Mouse (Mus musculus): ENCODE results near the gene Nek11. TPM values are rescaled to one million over a fixed set of nuclear protein-coding genes. Genes with fewer than 3 reads are reported as not detected.

Gene Nek11
- total RNA-seq, 2 experiments from 2014 or later, result not detected

DNA sequence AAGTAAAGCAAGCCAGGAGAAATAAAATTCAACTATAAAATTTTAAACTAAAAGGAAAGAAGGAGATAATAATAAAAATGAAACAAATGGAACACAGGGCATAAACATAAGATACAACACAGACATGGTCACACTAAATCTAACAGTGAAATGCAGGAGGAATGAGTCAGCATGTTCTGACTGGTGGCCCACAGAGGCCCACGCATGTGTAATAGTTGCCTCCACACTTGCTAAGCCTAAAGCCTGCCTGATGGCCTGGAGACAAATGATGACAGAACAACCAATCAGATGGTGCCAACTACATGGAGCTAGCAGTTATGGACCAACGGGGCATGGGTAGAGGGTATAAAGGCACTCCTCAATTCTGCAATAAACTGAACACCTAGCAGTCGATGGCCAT lies 93.1 kb downstream of the Nek11 start:
- no peak for DNase-seq
- H3K4me3 ChIP-seq, result no peak overlapping the region
- intact Hi-C loops (cut with DNase I), result no loop called here
- H3K27ac ChIP-seq, result no peak overlapping the region
- TF ChIP-seq CTCF (IDR thresholded peaks at IDR 0.05), result no peak

DNA sequence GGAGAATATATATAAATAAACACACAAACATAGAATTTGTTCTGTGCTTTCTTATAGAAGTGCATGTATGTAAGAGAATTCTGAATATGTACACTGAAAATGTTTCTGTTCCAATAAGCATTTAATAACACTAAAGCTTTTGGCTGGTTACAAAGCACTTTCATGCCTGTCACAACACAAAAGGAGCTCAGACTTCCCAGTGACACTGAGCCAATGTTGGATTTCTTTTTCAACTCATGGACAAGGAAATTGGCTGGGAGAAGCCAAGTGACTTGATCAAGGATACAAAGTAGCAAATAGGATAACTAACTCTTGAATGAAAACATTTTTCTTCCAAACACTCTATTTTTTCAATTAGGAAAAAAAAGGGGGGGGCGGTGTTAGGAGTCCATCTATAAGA lies 93.9 kb downstream of the Nek11 start:
- H3K27ac ChIP-seq, result no peak overlapping the region
- H3K4me3 ChIP-seq, result no peak overlapping the region
- intact Hi-C loops (cut with DNase I), result no loop called here
- TF ChIP-seq CTCF (IDR thresholded peaks at IDR 0.05), result no peak
- no peak for DNase-seq

DNA sequence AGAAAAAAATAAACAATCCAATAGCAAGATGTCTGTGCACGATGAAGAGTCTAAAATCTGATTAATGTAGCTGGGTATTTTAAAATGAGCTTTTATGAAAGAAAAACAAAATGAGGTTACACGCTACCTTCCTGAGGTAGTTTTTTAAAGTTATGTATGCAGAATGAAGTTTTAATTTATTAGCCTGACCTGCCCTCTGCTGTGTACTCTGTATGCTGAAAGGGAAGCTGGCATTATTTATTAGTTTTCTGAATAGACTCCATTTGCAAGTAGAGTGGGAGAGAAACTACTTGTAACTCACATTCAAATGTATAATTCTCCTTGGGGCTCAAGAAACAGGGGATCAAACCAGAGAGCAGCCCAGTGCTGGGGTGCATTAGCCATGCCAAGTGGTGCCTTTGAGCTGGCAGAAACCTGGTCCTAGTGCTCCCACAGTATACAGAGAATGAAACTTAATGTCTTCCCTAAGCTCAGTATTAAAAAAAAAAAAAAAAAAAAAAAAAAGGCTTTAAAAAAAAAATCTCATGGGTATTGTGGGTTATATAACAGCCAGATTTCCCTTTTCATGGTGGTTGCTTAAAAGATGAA lies 94.5 kb downstream of the Nek11 start:
- no peak overlapping the region for H3K27ac ChIP-seq
- TF ChIP-seq CTCF (IDR thresholded peaks at IDR 0.05), result no peak
- intact Hi-C loops (cut with DNase I), result no loop called here
- H3K4me3 ChIP-seq, result no peak overlapping the region
- DNase-seq, result no peak

DNA sequence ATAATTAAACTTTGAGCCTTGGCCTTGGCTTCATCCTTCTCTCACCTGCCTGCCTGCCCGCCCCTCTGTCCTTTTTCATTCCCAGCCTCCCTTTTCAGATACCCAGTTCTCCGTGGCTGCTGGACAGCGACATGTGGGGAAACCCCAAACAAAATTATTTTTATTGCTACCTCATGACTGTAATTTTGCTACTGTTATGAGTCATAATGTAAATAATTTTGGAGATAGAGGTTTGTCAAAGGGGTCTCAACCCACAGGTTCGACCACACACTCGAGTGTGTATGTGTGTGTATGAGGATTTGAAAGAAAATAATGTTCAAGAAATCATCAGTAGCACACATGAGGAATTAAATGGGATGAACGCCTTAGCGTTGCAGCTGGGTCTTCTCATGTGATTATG lies 110.7 kb downstream of the Nek11 start:
- TF ChIP-seq CTCF (IDR thresholded peaks at IDR 0.05), result no peak
- intact Hi-C loops (cut with DNase I), result no loop called here
- no peak overlapping the region for H3K27ac ChIP-seq
- H3K4me3 ChIP-seq, result no peak overlapping the region
- DNase-seq, result no peak

DNA sequence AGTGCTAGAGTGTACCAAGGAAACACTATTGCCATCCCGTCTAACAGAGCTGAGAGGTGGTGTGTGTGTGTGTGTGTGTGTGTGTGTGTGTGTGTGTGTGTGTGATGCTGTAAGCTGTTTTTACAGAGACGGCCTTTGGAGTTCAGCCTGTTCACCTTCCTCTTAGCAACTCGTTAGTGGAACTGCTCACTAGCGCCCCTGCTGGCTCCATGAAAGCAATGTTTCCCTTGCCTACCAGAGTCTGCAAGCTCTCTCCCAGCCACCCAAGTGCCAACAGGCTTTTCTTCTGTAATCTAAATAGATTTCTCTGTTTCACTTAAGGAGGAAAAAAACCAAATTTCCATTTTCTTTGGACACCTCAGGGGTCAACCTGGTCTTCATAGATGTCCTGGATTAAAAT lies 112.6 kb downstream of the Nek11 start:
- intact Hi-C loops (cut with DNase I), result no loop called here

DNA sequence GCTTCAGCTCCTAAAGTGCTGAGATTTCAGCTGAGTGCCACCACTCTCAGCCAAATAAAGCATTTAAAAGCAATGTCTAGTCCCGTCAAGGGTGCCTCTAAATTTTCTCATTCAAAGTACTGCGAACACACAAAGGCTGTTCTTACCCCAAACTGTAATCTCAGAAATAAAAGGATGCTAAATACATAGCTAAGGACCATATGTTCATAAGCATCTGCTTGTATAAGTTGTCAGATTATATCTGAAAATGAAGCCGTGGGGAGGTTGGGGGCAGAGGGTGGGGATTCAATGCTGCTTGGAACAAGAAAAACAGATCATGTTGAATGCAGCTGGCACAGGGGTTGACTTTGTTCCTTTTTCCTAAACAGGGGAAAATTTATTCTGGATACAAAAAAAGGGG lies 120.4 kb downstream of the Nek11 start:
- Histone ChIP-seq H3K27ac (no peak overlapping the region), H3K4me3 (no peak overlapping the region)
- intact Hi-C loops (cut with DNase I), result no loop called here
- TF ChIP-seq CTCF (IDR thresholded peaks at IDR 0.05), result no peak
- no peak for DNase-seq

More for the DNA sequence above, 112.6 kb downstream of the Nek11 start:
- peak; percentile 36 for TF ChIP-seq CTCF (IDR thresholded peaks at IDR 0.05)
- no peak overlapping the region for H3K4me3 ChIP-seq
- H3K27ac ChIP-seq, result no peak overlapping the region
- DNase-seq, result no peak

DNA sequence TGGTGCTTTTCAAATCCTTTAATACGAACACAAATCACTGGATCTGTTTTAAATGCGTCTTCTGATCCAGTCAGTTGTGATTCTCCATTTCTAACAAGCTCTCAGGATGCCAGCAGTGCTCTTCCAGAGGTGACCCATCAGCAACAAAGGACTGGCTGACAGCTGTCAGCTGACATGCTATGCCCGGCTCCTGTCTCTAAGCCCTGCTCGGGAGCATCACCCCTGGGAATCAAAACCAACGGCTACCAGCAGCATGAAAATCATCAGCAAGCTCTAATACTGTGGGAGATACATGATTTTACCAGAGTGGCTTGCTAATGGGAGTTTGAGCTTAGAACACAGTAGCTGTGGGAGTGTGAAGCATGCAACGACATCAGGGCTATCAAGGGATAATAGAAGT lies 121.0 kb downstream of the Nek11 start:
- no peak for TF ChIP-seq CTCF (IDR thresholded peaks at IDR 0.05)
- H3K4me3 ChIP-seq, result no peak overlapping the region
- no peak for DNase-seq
- H3K27ac ChIP-seq, result no peak overlapping the region
- intact Hi-C loops (cut with DNase I), result no loop called here

DNA sequence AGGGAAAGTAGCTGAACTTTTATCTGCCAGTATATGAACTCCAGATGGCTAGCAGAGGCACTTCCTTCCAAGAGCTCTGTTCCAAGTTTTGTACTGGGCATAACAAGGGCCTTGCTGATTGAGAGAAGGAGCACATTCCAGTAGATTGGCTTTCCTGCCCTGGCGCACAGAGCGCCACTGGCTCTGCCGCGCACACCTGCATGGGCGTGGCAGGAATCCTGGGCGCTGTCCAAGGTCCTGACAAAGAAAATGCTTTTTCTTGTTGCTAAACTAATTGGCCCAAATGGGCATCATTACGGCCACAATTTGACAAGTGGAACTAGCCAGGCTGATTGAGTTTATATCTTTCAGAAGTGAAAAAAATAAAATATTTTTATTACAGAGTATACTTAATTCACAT lies 123.1 kb downstream of the Nek11 start:
- no peak for DNase-seq

DNA sequence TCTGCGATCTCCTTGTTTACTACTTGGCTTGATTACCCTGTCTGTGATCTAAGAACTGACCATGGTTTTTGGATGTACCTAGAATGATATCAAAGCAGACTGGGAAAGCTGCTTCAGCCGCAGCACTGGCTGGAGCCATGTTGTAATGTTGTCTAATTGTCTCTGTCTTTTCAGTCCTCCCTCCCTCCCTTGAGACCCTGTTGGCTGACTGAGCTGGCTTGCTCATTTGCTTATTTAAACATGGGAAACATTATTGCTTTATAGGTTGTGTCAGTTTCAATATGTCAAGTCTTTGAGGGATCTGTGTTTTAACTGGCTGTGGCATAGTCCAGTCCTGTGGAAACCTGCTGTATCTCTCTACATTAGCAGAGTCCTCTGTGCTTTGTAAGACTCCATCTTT lies 132.2 kb downstream of the Nek11 start:
- intact Hi-C loops (cut with DNase I), result no loop called here
- no peak for TF ChIP-seq CTCF (IDR thresholded peaks at IDR 0.05)
- no peak overlapping the region for H3K4me3 ChIP-seq
- no peak overlapping the region for H3K27ac ChIP-seq
- DNase-seq, result no peak

More for the DNA sequence above, 123.1 kb downstream of the Nek11 start:
- TF ChIP-seq CTCF (IDR thresholded peaks at IDR 0.05), result no peak
- intact Hi-C loops (cut with DNase I), result no loop called here
- Histone ChIP-seq H3K4me3 (no peak overlapping the region), H3K27ac (no peak overlapping the region)

DNA sequence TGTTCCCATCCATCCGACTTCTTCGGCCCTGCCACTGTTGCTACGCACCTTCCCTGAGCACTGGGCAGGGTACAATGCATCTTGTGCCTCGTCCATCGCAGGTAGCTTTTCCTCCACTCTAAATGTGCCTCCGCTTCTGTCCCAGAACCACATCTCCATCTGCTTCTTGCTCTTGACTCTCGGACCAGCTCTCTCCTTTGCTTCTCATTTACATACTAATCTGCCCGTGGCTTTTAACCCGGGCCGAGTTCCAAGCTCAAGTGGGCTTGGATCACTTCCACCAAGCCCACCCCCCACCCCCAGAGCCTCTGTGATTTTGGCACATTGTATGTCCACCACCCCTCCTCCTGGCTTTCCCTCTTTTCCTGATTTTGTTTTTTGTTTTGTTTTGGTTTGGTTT lies 137.7 kb downstream of the Nek11 start:
- intact Hi-C loops (cut with DNase I), result no loop called here
- no peak for TF ChIP-seq CTCF (IDR thresholded peaks at IDR 0.05)
- DNase-seq, result no peak

DNA sequence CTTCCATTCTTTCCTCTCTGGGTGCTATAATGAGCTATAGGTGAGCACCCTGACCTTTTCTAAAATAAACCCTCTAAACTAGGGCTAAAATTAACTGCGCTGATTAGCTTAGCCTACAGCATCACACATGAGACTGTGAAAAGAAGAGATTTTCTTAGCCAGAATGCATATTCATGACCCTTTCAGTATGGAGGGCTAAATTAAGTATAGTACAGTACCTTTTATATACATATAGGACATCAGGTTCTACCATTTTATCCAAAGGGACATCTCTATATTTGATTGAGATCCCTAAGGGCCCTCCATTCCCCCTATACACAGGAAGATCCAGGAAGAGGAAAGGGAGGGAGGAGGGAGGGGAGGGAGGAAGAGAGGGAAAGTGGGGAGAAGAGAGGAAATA lies 141.2 kb downstream of the Nek11 start:
- Histone ChIP-seq H3K27ac (no peak overlapping the region), H3K4me3 (no peak overlapping the region)
- DNase-seq, result no peak
- intact Hi-C loops (cut with DNase I), result no loop called here
- no peak for TF ChIP-seq CTCF (IDR thresholded peaks at IDR 0.05)

More for the DNA sequence above, 137.7 kb downstream of the Nek11 start:
- Histone ChIP-seq H3K4me3 (no peak overlapping the region), H3K27ac (no peak overlapping the region)

DNA sequence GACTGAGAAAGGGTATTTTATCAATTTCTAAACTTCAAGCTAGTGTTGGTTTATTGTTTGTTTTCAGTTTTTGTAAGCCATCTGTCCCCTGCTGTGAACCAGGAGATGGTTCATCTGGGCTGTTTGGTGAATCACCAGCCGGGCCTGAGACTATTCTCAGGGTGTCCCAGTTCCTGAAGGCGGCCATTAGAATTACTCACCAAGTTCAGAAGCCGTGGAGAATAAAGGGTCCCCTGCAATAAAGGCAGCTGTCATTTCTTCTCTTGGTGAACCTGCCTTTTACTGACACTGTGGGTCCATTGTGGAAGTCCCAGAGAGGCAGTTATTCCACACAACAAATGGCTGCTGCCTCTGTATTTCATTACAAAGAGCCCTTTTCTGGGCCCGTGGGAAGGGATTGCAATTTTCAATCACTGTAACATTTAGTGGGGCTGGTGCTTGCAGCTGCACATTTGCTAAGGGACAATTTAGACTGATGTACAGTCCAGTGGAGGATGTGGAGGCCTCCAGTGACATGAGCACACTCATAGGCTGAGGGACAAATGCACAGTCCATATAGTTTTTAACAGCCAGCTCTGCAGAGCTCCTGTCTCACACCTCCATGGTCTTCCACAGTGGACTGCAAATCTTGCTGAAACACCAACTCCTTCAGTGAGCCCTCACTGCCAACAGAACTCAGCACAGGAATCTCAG lies 142.8 kb downstream of the Nek11 start:
- H3K27ac ChIP-seq, result no peak overlapping the region
- intact Hi-C loops (cut with DNase I), result no loop called here
- TF ChIP-seq CTCF (IDR thresholded peaks at IDR 0.05), result no peak
- DNase-seq, result no peak
- H3K4me3 ChIP-seq, result no peak overlapping the region

DNA sequence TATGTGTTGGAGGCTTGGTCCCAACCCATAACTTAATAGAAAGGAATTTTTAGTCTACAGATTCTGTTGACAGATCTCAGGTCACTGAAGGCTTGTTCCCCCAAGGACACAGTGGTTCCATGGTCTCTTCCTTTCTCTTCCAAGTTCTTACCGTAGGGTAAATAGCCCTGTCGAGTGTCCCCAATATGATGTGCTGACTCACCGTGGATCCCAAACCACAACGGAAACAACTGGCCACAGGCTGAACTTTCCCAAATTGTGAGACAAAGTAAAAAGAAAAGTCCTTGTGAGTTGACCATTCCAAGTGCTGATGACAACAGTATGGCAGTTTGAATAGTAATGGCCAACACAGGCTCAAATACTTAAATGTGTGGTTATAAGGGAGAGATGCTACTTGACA lies 144.1 kb downstream of the Nek11 start:
- intact Hi-C loops (cut with DNase I), result no loop called here

DNA sequence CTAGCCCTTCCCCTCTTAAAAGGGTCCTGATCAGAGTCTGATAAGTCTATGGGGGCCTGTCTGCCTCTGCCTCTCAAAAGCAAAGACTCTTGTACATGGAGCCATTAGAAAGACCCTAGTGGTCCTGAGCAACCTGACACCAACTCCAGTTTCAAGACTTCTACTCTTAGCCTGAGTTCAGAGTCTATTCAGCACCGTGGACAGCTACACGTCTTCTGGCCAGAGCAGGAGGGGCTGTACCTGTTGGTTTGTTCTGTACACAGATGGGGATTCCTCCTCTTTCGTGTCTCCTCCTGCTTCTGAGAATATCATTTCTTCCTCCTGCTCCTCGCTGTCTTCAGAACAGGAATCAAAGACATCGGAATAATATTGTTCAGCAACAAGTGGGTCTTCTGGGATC lies 151.3 kb downstream of the Nek11 start:
- no peak for DNase-seq
- H3K4me3 ChIP-seq, result no peak overlapping the region
- intact Hi-C loops (cut with DNase I), result no loop called here

More for the DNA sequence above, 144.1 kb downstream of the Nek11 start:
- no peak for TF ChIP-seq CTCF (IDR thresholded peaks at IDR 0.05)
- no peak overlapping the region for H3K27ac ChIP-seq
- DNase-seq, result no peak
- H3K4me3 ChIP-seq, result no peak overlapping the region

More for the DNA sequence above, 151.3 kb downstream of the Nek11 start:
- no peak for TF ChIP-seq CTCF (IDR thresholded peaks at IDR 0.05)
- H3K27ac ChIP-seq, result no peak overlapping the region

Data from gastrocnemius, adult 2 months (tissue).